Mouse (Mus musculus) Muller cell, postnatal 12 days (primary cell): Measurements from ENCODE around the gene Tff1.

Experiments used
- DNase-seq: peaks from one replicate; pipeline ENCODE4 v3.0.0-alpha.2; 2015; ENCODE audit errors: inconsistent ontology term

The Tff1 gene

DNA sequence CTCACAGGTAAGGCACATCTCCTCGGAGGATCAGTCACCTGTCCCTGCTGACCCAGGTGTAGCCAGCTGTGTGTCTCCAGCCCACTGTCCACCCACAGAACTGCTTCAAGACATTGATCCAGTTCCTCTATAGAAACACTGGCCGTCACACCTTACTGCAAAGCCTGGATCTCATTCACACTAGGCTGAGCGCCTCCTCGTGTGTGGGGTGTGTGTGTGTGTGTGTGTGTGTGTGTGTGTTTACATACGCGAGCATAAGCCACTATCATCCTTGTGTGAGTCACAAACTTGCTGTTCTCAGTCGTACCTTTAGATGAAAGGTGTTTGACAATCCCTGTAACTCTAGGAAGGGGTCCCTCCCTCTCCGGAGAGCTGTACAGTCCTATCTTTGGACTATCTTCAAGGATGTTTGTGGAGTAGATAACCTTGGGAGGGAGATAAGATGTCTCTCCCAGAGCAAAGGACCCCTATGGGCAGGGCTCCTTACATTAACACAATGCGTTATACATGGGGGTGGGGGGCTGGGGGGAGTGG, 12.0 kb downstream of the Tff1 start:
- DNase-seq, result no peak

DNA sequence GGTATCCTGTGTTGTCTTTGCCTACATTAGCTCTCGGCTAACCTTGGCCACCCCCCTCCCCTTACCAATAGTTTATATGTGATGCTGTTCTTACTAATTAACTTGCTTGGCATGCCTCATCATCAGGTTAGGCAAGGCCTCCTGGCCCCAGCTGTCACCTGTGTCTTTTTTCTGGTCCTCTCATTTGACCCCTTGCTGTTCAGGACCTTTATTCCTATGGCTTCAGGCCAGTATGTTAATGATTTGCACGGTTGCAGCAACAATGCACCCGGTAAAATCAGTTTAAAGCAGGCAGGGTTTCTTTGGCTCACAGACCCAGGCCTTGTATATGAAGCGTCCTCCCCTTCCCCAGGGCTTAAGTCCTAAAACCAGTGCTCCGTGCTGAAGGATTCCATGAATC, 12.6 kb downstream of the Tff1 start:
- DNase-seq, result no peak

DNA sequence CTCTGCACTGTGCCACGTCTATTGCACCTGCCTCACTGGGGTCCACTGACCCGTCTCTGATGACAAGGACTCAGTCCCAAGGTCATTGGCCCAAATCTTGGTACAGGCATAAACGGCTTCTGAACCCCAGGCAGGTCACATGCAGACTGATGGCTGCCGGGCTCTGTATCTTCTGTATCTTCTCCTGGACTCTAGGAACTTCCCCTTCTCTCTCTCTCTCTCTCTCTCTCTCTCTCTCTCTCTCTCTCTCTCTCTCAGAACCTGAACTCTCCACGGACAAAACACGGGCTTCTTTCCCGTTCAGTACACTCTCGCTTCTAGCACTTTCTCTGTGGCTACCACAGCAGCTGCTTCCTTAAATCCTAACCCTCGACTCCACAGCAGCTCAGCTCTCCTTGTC, 19.1 kb downstream of the Tff1 start:
- DNase-seq, result no peak

DNA sequence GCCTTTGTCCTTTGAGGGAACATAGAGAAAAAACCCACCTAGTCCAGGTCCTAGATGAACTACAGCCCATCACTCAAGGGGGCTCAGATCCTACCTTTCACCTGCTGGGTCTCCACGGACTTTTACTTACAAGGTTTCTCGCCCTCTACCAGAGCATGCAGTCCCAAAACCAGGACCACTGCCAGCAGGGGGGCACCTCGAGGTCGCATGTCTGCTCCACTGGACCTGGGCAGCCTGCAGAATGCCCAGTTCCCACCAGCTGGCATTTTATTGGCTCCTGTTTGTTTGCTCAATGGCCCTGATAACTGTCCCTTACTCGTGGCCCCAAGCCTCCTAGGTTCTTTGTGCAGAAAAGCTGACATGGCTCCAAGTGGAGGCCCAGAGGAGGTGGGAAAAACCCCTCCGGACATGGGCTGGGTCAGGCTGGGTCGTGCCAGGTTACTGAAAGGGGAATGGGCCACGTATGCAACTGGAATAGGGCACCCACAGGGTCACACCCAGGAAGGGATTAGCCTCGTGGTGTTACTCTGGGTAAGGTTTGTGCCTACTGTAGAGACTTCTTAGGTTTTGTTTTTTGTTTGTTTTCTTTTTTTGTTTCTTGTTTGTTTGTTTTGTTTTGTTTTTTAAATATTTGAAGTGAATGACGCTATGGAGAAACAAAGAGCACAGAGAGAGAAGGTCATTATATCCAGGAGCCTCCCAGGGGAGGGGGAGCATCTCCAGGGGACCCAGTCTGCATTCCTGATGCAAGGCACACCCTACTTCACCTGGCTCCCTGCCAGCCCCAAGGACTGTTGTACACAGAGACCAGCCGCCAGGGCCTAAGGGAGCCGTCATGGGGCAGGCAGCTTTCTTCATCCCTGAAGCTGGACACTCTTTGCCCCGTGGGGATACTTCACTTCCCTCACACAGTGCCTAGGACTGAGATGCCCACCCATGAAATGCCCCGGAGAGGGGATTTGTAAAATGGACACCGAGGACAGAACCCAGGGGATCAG, 20.7 kb downstream of the Tff1 start, which contains the start of gene Tff2:
Gene Tff2 (minus strand): TSS at position 243 of the 998 bp plus-strand sequence.
- DNase-seq, result no peak

DNA sequence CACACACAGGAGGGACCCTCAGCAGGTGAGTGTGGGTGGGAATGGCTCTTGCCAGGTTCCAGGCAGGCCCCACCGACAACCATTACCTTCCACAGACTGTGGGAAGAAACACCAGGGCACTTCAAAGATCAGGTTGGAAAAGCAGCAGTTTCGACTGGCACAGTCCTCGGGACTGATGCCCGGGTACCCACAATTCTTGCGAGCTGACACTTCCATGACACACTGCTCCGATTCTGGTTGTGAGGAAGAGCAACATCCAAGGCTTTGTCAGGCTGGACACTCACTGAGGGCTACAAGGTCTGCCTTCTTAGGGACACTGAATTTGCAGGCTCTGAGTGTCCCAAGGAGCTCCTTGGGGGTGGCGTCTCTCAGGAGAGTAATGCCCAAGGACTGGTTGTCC, 23.0 kb downstream of the Tff1 start:
- no peak for DNase-seq

DNA sequence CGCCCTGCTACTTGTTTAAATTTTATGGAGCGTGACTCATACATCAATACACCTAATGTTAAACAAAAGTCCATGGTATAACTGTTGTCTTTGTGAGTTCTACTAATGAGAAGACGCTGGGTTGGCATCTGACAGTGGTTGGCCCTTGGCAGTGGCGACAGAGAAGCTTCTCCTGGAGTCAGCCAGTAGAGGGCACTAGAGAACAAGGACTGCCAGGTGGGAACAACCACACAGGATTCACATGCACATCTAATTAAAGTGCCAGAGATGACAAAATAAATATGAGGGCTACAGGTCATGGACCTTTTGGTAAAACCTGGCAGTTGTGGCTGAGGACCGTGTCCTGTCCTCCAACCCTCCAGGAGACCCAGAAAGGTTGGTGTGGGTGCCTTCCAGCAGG, 26.7 kb downstream of the Tff1 start:
- peak; percentile 60 for DNase-seq

DNA sequence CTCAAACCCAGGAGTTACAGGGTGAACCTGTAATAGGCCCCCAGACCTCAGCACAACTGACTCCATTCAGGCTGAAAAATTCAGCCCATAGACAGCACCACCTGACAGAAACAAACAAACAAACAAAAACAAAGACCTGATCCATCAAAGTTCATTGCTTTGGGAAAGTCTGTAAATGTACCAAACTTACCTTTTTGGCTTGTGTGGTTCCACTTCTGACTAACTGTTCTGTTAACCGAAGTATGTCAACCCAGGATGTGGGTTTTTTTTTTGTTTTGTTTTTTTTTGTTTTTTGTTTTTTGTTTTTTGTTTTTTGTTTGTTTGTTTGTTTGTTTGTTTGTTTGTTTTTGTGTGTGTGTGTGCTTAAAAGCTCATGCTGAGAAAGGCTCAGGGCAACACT, 28.3 kb downstream of the Tff1 start:
- DNase-seq, result no peak

DNA sequence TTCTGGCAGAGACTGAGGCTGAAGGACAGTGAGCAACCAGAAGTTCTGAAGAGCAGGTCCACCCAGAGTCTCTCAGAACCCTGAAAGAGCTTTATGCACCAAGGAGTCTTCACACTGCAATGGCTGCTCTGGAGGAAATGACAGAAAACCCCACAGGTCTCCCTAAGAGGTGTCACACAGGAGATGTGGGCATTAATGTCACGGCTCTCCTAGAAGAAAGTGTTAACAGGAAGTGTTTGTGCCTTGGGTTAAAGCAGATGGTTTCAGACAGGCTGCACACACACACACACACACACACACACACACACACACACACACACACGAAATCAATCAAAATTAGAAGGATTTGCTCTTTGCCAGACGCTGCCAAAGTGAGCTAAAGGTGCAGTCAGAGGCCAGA, 28.8 kb downstream of the Tff1 start:
- DNase-seq, result no peak

DNA sequence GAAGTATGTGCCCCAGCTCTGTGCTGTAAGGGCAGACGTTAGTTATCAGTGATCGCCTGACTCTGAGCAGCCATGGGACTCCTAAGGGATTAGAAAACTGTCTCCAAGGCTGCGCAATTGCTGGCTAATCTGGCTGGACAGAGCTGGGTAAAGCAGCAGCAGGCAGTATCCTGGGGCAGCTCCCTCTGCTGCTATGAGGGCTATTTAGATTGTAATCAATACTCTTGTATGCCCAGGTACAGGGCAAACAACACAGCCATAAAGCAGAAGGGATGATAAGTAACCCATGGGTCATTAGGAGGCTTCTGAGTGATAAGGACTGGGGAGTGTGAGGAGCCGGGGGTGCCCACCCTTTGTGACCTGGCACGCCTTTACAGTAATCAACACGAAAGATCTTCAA, 30.2 kb downstream of the Tff1 start:
- DNase-seq, result no peak

DNA sequence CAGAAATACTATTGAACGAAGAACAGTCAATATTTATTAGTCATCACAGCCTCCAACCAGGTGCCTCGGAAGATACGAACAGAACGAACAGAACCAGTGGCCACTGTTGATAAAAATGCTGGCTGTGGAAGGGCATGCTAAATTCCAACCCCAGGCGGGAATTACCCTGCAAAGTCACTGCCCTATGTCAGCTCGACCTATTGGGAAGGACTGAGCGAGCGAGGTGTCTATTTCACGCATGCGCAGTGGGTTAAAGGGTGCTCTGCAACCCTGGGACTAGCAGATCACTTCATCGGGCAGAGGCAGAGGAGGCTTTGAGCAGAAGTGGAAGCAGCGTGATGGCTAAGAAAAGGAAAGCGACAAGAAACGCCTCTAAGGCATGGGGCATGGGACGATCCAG, 31.3 kb downstream of the Tff1 start:
- no peak for DNase-seq

DNA sequence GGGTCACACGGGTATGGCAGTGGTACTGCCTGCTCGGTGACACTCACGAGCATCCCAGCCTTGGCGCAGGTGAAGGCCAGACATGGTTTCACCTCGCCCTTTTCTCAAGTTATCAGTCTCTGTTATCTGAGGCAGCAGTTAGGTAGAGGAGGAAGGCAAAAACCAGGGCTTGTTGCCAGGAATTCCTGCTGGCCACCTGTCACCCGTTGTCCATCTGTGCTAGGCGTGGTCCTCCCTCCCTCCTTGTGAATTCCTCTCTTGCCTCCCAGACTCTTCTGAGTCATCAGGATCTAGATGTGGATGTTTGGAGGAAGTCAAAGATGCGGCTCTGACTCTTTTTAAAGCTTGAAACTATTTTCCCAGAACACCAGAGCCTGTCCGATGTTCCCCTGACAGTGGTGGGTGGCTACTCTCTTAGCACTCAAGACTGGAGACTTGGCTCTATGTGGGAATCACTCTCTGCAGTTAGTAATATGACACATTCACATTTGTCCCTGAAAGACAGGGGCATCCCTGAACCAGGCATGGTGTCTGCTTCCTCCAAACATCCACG, 33.7 kb downstream of the Tff1 start:
- DNase-seq, result no peak

DNA sequence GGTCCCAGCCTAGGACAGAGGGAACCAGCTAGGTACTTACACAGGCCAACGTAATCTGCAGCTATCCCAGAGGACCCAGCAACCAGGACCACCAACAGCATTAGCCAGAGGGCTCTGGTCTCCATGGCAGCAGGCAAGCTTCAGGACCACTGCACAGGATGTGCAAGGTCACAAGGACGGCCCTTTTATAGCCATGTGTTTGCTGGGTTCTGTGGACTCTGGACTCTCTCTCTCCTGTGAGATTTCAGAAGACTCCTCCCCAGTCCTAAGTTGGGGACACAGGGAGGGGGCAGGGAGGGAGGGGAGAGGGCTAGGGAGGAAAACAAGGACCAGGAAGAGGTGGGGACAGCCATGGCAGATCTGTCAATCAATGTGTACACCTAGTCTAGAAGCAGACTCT, 35.6 kb downstream of the Tff1 start, which contains the start of gene Tff3:
Gene Tff3 (minus strand): TSS at position 195 of the 400 bp plus-strand sequence.
- DNase-seq, result no peak

DNA sequence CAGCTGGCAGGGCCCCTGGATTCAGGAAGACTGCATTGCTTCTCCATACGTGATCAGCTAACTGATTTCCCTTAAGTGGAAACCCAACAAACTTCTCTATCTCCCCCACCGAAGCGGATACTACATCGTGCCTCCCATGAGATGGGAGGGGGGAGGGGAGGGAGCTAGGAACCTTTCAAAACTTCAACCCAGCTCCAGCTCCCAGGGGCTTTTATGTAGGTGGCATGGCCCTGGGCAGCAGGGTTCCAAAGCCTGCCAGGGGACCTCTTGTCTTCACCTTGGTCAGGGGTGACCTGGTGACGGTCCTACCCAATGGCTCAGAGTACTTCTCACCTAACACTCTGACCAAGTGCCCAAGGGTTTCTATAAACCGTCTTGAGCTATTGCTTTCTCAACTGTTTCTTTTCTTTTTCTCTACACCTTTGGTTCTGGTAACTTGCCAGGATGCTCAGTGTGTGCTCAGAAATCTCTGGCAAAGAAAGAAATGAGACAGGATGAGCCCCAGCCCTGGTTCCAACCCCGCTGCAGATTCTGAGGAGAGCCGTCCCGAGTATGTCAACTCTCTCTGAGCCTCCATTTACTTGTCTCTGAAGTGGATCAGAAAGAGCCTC, 36.3 kb downstream of the Tff1 start:
- DNase-seq, result no peak

DNA sequence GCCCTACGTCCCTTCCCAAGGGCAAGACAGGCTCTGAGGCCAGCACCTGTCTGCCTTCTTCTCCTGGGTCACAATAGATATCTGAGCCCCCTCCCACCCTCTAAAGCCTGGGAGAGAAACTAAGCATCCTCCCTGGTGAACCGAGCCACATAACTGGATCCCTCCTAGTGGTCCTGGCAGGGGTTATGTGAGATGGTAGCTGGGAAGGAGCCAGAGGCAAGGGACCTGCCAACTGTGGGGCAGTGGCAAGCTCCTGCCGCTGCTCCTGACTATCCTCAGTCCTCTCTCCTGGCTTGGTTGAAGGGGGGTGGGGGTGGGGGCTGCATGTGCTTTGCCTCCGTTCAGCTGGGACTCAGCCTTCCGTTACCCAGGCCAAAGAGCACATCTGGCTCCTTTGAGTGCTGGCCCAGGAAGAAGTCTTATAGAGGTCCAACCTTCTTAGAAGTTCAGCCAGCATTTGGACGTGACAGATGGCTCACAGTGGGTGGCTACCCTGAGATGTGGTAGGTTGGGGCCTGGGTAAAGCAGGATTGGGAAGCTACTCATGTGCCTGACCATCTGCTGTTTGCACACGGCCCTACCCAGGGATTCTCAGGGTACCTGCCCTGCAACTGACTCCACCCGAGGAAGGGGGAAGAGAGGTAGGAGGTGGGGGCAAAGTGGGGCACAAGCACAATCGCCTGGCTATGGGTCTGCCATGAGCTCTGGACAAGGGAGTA, 39.4 kb downstream of the Tff1 start:
- no peak for DNase-seq

DNA sequence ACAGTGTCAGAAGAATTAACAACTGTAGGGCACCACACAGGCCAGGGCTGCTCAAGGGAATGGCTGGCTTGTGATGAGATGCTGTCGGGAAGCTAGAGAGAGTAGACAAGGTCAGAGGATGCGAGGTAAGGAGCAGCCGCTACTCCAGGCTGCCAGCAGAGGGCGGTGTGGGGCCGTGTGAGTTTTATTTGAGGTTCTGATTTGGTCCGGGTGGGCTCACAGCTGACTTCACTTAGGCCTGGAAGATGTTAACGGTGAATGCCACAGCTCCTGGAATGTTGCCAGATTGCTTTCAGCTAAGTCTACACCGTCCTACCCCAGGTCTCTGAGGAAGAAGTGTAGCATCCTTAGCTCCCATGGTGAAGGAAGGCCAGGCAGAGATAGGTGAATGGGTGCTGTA, 43.1 kb downstream of the Tff1 start:
- DNase-seq, result peak; percentile 29

DNA sequence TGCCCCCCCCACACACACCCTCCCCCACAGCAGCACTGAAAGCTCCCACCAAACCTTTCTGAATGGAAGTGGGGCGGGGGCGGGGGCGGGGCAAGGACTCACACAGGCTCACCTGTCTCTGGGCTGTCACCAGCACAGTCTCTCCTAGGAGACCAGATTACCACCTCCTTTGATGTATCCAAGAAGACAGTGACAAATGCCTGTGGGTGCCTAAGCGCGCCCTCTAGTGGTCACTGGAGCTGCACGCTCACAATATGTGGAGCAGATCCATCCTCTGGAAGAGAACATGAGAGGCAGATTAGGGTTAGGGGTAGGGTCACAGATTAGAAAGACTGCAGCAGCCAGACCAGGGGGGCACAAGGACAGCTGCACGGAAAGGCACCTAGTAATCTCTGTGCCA, 45.6 kb downstream of the Tff1 start:
- peak; percentile 40 for DNase-seq

DNA sequence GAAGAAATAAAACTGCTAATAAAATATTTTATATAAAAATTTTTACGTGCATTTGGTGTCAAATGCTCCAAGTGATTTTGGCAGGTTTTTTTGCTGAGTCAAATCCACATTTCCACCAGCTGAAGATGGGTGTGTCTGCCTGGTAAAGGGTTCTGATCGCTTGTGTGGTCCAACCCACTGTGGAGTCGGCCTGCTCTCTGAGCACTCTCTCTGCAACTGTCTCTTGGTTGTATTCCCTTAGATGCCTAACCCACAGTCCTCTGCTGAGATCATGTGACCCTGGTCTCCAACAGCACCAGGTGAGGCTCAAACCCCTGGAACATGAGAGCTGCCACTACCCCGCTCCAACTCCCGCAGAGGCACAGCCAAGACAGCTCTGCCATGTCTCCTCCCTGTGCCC, 47.1 kb downstream of the Tff1 start:
- DNase-seq, result no peak

DNA sequence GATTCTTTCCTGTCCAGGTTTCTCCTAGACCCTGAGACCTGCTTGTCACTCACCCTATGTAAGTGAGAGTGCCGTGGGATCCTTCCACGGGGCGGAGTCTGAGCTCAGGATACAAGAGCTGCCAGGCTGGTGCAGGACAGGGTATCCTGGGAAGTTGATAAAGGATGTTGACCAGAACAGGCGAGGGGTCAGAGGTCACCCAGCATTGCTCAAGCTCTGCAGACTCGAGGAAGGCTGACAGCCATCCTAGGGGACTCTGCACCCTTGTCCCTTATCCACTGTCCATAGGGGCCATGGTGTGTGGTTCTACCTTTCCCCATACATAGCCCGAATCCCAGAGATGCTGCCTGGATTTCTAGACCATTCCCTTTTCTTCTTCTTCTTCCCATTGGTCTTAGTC, 49.0 kb downstream of the Tff1 start:
- DNase-seq, result no peak

DNA sequence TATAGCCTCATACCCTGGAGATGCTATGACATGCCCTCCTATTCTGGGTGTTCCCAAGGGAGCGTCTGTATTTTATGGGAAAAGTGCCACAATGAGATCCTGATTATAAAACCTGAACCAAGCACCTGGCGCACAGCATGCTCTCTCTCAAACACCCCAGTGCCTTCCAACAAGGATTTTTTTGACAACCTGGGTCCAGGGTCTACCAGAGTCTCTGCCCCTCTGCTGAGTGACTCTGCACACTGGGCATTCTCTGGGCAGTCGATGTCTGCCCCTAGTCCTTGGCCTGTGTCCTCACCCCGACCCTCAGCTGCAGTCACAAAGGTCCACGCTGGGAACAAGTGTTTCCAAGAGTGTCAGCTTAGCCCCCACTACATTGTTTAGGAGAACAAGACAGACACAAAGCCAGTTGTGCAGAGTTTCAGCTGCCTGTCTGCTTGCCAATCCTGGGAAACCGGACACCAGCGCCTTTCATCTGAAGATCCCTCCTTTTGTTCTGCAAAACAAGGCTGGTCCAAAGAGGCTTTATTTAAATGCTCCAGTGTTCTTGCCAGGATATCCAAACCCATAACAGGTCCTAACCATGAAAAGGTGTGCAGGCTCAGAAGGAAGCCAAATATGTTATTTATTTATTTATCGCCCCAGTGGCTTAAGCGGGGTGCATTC, 51.8 kb downstream of the Tff1 start:
- peak; percentile 52 for DNase-seq
